Mouse (Mus musculus) cerebellum, postnatal 14 days (tissue): ENCODE data around the gene P4htm.
"Not testable (repeated sequence)": the region's sequence is repeated elsewhere in the genome, so short reads cannot be mapped to it uniquely, and the experiment has no call there.

ENCODE experiments used
- DNase-seq, 2 experiments: peaks; one replicate each; pipeline ENCODE4 v3.0.0; 2021; ENCODE audit warnings: mixed read lengths in 2 of 2

P4htm gene

DNA sequence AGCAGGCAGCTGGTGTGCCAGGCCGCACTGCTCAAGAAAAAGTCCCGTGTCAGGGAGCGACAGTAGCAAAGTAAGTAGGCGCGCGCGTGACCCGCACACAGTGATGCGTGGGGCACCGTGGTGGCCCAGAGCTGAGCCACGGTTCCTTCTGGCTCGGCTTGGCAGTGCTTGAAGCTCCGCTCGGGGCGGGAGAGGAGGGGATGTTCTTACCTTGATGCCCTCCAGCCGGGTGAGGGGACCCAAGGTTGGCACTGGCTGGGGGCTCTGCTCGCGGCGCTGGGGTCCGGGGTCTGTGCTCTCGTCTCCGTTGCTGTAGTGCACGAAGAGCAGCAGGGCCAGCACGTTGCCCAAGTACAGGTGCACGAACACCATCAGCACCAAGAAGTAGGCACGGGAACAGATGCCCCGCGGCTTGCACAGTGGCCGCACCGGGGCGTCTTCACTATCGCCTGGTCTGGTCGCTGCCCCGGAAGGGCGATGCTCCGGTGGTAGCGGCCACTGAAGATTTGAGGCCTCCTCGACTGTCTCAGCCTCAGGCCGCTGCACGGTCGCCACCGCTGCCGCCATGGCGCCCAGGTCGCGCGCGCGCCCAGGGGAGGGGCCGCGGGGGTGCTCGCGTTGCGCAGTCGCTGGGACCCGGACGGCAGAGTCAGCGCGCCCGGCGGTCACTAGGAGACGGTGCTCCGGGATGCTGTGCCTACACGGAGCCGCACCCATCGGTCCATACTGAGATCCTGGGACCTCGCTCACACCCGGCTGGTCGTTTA lies at the start of gene P4htm:
P4htm (minus strand) TSS at position 670 of the 767 bp plus-strand sequence.
- DNase-seq: peak; percentile 80 to 83

DNA sequence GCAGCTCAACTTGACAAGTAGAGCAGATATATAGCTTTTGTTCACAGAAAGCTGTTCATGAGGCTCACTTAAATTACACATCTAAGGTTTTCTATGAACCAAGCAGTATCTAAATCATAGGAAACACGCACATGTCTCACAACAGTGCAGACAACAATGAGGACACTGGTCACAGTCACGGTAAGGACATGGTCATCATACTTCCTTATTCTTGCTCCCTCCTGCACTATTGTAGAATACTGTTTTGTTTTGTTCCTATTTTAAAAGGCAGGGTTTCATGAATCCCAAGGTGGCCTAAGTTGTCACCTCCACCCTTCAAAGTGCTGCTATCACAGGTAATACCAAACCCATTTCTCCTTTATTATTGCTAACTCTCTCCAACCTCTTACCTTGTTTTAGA lies 42.4 kb upstream of the P4htm start:
- DNase-seq: no peak

DNA sequence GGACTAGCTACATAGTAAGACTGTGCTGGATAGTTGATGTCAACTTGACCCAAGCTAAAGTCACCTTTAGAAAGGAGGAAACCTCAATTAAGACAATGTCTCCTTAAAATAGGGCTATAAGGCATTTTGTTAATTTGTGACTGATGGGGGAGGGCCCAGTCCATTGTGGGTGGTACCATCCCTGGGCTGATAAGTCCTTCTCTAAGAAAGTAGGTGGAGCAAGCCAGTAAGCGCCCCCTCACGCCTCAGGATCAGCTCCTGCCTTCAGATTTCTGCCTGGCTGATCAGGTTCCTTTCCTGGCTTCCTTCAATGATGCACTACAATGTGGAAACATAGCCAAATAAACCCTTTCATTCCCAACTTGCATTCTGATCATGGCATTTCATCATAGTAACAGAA lies 37.9 kb upstream of the P4htm start:
- no peak for DNase-seq

DNA sequence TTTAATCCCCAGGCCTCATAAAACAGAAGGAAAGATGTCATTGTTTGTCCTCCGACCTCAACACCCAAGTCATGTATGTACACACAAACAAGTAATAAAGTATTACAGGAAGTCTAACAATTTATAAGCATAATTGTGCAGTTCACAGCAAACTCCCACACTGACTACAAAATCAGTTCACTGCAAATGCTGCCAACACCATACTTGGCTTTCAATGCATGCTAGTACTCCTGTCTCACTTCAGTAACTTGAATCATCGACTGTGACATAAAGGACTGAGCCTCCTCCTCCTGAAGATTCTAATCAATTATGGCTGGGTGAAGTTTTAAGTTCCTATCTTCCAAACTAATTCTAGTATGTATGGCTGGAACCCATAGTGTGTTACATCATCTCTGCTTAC lies 36.4 kb upstream of the P4htm start:
- DNase-seq: no peak

DNA sequence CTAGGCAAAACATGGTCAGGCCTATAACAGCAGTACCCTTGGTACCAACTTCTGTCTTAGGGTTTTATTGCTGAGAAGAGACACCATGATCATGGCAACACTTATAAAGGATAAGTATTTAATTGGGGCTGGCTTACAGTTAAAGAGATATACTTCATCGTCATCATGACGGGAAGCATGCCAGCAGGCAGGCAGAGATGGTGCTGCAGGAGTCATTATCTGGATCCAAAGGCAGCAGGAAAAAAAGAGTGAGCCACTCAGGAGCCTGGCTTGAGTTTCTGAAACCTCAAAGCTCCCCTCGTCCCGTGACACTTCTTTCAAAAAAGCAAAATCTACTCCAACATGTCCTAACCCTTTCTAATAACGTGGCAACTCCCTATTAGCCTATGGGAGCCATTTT lies 34.9 kb upstream of the P4htm start:
- no peak for DNase-seq

DNA sequence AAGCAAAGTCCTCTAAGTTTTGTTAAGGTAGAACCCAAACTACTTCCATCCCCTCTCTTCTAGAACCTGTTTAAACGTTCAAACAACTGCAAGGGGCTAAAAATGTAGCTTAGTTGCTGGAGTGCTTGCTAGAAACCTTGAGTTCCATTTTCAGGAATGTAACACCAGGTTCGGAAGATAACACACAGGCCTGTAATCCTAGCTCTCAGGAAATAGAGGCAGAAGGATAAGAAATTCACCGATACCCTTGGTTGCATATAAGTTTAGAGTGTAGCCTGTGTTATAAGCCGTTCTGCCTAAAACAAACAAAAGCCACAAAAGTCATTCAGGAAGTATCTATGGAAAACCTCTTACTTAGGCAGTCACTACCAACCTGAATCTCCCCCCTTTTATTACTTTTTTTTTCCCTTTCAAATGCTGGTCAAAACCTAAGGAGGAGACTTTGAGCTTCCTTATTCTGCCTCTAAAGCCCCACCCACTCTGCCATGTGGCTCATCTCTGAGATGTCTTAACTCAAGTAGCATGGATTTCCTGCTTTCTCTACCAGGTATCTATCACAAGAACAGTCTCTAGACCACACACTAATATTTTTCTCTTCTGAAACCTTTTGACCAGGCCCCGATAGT lies 34.3 kb upstream of the P4htm start:
- DNase-seq: no peak

DNA sequence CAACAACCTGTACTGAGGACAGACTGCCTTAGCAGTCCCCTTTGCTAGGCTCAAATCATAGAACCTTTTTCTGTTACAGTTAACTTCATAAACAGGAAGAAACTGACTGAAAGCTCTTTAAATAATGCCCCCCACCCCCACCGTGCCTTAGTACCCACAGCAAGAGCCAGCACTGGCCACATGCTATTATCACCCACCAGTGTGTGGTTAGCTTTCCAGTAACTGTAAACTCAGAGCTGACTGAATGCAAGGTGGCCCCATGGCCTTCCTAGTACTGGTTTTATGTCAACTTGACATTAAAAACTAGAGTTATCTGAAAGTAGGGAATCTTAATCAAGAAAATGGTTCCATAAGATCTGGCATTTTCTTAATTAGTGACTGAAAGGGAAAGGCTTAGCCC lies 33.2 kb upstream of the P4htm start:
- no peak for DNase-seq

DNA sequence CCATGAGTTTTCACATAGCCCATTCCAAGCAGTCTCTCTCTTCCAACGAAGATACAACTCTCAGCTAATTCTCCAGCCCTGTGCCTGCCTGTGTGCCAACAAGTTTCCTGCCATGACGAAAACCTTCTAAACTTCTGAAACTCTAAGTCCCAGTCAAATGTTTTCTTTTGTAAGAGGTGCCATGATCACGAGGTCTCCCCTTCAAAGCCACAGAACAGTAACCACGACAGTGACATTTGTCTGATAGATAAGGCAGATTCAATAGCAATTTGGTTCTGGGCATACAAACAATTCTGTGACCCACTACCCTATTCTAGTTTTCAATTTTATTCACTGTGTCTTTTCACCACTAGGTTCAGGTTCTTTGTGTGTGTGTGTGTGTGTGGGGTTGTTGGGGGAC lies 30.7 kb upstream of the P4htm start:
- no peak for DNase-seq

DNA sequence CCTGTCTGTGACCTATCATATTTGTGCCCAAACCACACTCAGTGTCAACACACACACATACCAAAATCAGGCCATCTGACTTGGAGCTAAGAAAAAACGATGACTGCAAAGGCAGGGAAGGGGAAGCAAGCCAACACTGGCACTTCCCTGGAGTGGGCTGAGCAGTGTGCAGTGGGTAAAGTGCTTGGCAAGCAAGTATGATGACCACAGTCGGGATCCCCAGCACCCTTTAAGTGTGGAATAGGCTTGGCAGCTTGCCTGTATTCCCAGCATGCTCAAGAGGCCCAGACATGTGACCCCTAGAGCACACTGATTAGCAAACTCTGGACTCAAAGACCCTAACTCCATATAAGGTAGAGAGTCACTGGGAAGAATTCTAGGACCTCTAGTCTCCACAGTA lies 29.0 kb upstream of the P4htm start:
- DNase-seq: peak; percentile 39 to 44

DNA sequence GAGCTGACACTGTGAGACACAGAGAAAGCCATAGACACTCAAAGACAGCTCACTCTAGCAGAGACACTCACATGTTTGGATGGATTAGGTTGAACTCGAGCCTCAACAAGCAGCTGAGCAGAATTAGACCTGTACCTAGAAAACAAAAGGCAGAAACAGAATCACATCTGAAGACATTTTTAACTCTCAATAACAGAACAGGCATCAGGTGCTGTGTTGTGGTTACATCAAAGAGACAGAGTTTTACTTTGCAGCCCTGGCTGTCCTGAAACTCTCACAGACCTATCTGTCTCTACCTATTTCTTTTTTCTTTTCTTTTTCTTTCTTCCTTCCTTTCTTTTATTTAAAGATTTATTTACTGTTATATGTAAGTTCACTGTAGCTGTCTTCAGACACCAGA lies 19.8 kb upstream of the P4htm start:
- DNase-seq: no peak

DNA sequence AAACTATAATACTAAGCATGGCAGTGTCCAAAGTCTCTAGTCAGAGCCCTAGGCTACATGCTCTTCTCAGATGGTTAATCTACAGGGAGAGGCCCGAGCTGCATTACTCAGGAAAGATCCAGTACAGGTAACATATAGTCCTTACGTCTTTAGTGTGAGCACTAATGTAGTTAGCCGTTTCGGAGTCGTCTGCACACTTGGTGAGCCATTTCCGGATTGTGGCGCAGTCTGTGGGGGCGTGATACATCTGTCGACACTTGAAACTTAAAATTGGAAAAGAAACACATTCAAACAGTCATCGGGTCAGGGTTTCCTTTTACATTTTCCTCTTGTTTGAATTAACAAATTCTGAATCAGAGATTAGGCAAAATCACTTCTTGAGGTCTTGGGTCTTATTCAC lies 14.0 kb upstream of the P4htm start:
- no peak for DNase-seq

DNA sequence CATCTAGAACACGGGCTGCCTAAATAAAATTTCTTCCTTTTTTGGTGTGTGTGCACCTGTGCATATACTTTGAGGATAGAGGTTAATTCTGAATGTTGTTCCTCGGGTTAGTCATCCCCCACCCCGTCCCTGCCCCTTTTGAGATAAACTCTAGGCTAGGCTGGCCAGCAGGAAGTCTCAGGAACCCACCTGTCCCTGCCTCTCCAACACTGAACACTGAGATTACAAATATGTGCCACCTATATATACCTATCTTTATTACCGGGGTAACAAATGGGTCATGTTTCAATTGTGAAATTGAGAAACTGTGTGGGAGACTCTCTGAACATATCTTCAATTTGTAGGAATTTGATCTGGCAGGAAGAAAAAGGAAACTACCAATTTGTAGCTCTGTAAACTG lies 11.4 kb upstream of the P4htm start:
- no peak for DNase-seq

DNA sequence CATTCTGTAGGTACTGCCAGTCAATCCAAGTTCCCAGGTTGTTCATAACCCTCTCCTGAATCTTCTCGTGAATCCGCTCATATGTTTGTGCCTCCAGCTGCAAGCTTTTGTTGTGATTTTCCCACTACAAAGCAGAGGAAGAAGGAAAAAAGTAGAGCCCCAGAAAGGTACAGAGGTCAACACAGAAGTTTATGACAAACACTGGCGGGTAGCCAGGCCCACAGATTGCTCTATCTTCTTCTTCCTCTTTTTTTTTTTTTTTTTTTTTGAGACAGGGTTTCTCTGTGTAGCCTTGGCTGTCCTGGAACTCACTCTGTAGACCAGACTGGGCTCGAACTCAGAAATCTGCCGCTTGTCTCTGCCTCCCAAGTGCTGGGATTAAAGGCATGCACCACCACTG lies 10.5 kb upstream of the P4htm start:
- not testable (repeated sequence) for DNase-seq

DNA sequence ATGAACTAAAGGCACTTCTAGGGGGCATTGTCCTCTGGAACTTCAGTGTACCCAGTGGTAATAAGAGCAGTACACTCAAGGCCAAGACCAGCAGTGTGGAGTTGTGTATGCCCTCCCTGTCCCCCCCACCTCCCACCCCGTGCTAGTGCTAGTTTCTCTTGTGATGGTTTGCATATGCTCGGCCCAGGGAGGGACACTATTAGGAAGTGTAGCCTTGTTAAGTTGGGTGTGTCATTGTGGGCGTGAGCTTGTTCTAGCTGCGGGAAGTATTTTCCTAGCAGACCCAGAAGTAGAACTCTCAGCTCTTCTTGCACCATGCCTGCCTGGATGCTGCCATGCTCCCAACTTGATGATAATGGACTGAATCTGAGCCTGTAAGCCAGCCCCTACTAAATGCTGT lies 4.5 kb upstream of the P4htm start:
- DNase-seq: no peak

DNA sequence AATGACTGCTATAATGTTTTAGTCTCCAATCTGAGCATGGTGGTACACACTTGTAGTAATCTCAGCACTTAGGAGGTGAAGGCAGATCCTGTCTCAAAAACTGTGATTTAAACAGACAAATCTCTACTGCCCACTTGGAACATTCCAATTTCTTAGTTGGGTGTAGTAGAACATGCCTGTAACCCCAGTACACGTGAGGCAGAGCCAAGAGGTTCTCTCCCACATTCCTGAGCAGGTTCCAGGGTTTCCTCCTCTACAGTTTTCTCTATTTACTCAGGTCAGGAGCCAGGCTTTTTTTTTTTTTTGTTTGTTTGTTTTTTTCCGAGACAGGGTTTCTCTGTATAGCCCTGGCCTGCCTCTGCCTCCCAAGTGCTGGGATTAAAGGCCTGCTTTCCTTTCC lies 2.5 kb upstream of the P4htm start:
- no peak for DNase-seq

DNA sequence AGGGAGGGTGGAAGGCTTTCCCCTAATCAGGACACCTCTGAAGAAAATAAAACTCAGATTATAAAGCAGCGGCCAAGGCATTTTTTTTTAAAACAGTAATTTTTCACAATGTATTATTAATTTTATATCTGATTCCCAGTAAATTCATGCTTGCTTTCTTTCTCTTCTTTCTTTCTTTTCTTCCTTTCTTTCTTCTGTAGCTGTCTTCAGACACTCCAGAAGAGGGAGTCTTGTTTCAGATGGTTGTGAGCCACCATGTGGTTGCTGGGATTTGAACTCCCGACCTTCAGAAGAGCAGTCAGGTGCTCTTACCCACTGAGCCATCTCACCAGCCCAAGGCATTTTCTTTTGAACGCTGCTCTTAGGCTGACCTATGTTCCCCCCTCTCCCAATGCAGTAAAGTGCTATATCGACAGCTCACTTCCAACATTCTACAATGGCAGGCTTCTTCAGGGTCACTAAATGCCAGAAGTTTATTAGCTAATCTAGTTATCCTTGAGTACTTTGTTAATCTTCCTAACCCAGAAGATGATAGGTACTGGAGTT lies 1.6 kb upstream of the P4htm start:
- no peak for DNase-seq

DNA sequence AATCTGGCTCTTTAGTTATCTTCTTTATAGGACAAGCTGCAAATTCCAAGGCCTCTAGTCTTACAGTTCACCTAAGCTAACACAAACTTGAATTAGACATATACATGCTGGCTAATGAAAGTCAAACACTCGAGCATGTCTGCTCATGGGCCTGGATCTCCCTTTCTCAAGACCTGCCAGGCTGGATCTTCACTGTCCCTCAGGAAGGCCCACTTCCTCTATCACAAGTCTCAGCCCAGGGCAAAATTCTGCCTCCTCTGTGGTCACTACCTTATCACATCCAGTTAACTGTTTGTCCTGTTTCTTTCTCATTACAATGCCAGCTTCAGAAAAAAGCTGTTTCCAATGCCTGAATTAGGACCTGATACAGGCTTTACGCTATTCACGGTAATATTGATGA lies 3.1 kb downstream of the P4htm start:
- no peak for DNase-seq

DNA sequence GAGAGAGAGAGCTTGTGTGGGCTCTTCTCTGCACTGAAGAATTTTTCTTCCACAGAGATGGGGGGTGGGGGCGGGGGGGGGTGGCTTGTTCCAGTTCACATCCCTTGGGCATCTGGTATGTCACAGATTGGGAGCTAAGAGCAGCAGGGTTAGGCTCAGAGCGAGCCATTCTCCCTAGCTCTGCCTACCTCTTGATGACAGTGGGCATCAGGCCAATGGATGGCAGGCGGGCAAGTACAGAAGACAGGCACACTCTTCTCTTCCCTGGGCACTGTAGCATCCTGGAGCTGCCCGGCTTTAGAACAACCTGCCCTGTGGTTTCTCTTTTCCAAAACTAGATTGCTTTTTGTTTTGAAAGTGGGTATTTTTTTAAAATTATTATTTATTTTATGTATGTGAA lies 6.0 kb downstream of the P4htm start:
- DNase-seq: peak; percentile 74 to 77

DNA sequence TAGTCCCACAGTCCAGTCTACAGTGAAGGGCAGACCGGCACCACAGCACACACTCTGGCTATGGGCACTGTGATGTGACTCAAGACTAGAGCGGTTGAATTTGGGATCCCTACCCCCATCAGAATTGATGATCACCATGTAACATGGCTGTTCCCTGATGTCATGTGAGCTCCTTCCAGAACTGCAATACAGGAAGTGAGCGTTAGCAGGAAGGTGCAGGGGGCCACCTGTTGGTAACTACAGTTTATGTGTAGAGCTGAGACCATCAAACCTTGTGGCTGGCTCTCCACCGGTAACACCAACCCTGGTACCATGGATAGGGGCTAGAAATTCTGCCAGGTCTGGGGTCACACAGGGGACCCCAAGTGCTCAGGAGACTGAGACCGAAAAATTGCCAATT lies 8.2 kb downstream of the P4htm start:
- peak; percentile 28 to 49 for DNase-seq

DNA sequence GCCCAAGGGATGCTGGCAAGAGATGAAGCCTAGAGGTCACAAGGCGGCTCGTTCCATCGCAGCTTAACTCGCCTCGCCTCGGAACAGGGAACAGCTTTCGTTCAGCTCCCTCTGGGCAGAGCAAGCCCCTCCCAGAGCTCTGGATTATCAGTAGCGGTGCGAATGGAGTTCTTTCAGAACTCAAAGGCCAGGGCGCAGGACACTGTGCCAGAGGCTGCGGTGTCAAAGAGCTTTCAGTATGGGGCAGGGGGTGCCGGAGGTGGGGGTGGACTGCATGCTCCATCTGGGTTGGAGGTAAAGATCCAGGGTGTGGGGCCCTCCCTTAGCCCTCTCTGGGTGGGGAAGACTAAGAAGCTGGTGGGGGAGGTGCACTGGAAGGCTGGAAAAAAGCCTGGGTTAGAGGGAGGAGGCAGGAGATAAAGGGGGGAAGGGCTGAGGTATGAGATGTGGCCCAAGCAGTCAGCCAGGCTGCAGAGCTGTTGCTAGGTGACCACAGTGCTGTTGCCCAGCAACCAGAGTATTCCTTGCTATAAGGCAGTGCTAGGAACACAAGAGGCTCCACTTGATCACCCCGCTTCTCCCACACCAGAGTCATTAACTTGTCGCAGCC lies 9.8 kb downstream of the P4htm start:
- peak; percentile 86 to 87 for DNase-seq

DNA sequence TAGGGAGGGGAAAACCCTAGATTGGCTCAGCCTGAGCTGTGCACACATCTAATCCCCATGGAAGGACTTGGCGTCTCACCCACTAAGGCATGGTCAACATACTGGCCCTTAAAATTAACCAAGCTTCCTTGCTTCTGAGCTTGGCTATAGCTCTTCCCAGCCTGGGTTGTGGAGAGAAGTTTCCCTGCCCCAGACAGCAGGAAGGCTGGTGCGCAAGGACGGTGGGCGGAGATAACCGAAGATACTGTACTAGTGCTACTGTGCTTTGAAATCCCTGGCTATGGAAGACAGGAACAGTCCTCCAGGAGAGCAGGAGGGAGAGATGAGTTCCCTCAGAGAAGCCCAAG lies 18.1 kb downstream of the P4htm start:
- DNase-seq: no peak

DNA sequence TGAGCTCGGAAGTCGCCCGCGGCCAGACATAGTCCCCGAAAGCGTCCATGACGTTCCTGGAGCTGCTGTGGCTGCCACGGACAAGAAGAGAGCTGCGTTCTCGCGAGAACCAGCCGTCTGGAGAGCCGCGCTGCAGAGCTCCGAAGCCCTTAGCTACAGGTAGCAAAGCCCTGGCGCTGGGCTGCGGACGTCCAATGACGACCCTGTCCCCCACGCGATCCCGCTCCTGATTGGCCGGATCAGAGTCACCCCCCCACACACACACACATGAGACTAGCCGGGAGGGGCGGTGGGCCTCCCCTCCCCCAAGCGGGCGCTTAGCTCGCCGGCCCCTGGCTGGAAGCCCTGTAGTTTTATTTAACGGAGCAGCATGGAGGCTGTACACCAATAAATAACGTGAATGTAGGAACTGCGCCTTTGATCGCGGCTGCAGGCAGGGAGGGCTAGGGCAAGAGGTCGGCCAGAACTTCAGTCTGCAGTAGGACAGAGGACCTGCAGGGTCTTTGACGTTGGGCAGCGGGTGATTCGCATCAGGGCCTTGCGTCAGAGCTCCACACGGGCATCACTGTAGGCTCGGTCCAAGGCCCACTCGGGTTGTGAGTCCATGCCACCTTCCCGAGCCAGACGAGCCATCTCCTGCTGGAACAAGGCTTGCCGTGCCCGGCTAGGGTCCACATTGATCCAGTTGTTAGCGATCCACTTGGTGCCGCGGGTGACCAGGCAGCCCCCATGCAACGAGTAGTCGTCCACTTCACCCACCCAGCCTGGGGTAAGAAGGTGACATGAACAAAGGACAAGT lies 18.7 kb downstream of the P4htm start, which contains the start of gene Wdr6:
Wdr6 (minus strand) TSS at position 195 of the 799 bp plus-strand sequence.
- DNase-seq: peak; percentile 95

DNA sequence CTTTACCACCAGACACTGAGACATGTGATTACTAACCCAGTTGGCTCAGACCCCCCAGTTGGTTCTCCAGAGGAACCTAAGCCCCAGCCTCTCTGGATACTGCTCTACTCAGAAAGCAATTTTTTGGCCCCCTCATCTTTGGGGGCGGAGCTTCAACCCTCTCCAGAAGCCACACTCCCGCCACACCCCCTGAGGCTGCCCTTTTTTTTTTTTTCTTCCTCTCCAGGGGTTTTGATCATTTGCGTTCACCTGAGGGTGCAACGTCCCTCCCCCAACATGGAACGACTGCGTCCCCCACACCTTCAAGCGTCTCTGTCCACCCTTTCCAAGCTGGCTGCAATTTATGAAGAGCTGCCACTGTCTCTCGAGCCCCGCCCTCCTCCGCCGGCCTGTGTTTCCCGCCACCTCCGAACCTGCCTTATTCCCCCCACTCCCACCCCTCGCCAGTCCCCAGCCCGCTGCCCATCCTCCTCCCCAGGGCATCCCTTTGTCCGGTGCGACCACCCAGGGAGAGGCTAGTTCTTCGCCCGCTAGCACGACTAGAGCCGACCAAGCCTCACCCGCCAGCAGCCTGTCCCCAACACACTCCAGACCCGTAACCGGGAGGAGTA lies 19.4 kb downstream of the P4htm start:
- peak; percentile 68 to 84 for DNase-seq
